Mouse (Mus musculus): ENCODE data around the gene Slc51a.

Slc51a gene

DNA sequence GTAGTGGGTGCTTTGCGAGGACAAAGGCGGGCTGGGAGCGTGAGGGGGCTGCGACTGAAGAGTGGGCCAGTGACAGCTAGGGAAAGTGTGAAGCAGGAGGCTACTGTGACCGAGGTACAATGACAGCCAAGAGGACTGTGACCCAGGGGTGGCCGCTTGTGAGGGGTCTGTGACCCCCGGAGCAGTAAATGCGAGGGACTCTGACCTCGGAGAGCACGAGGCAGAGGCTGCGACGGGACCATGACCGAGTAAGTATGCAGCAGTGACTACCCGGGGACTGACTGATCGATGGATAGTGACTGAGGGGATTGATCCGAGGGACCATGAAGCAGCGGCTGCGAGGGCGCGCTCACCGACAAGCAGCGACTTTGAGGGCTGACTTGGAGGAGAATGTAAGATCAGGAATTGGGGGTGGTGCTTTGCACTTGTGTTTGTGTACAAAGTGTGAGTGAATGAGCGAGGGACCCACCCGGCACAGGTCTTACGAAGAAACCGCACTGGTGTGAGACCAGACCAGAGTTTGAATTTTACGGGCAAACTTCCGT is 56.6 kb downstream of the Slc51a start:
- DNase-seq (ENCODE audit: low read depth, low spot score): no peak

DNA sequence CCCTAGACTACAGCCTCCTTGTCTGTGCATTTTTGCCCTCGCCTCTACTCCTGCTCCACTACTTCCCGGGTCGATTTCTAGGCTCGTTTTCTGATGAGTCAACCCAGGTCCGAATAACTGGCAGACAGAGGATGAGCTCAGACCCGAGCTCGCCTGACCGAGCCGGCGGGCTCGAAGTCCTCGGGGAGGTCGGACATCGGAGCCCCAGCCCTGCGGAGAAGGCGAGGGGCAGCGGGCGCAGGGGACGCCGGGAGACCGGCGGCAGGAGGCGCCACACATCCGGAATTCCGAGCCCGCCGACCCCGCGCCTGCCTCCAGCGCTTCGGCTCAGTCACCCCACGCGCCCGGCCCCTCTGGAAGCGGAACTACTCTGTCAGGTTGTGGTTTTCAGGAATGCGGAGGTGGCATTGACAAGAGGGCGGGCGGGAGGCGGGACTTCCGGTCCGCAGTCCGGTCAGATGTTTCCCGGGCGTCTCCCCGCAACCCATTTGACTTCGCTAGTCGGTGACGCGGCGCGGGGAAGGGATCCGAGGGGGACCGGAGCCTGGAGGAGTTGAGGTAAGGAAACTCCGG is 57.1 kb downstream of the Slc51a start, which contains the start of gene Pcyt1a:
Pcyt1a (plus strand) TSS at position 448 of the 573 bp plus-strand sequence.
- DNase-seq (ENCODE audit: low read depth, low spot score): peak; percentile 95

DNA sequence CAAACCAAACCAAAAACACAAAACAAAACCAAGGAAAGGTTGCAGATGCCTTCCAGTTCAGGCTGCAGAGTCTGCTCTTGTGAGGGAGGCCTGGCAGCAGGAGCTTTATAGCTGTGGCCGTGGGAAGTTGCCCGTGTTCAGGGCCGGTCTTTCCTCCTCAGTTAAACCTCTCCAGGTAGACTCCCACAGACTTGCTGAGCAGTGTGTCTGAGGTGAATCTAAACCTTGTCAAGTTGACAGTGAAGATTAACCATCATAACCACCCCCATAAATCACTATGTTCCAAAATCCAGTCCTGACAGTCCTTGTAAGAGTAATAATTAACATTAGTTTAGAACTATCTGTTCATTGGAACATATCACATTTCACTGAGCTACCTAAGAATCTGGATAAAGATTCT is 60.2 kb downstream of the Slc51a start:
- no peak for DNase-seq (ENCODE audit: low read depth, low spot score)
